Mouse (Mus musculus): ENCODE data around the gene Prc1.

The Prc1 gene

GRCm38 (mm10) chr7:80339371-80339770 lies 45.1 kb downstream of the Prc1 start:
- peak; percentile 65 for DNase-seq

- peak; percentile 98 for DNase-seq
These were observed 45.8 kb downstream of the Prc1 start for GRCm38 (mm10) chr7:80339793-80340628.

- peak; percentile 78 for DNase-seq
These were observed 46.5 kb downstream of the Prc1 start, which contains the start of gene Unc45a for GRCm38 (mm10) chr7:80340793-80341192. Gene Unc45a (minus strand): TSS chr7:80341005.

GRCm38 (mm10) chr7:80341793-80342192 lies 47.5 kb downstream of the Prc1 start:
- DNase-seq = no peak

- DNase-seq = peak; percentile 92
These were observed 48.6 kb downstream of the Prc1 start, which contains the start of gene Hddc3 for GRCm38 (mm10) chr7:80342858-80343257. Gene Hddc3 (plus strand): TSS chr7:80343104.

- peak; percentile 60 for DNase-seq
These were observed 49.2 kb downstream of the Prc1 start for GRCm38 (mm10) chr7:80343270-80344018.

- no peak for DNase-seq
These were observed 51.9 kb downstream of the Prc1 start for GRCm38 (mm10) chr7:80346173-80346572.

- DNase-seq = no peak
These were observed 52.6 kb downstream of the Prc1 start for GRCm38 (mm10) chr7:80346830-80347229.

- DNase-seq = no peak
These were observed 53.7 kb downstream of the Prc1 start for GRCm38 (mm10) chr7:80347670-80348586.

GRCm38 (mm10) chr7:80350808-80351207 lies 56.6 kb downstream of the Prc1 start:
- no peak for DNase-seq

- DNase-seq = no peak
These were observed 58.7 kb downstream of the Prc1 start for GRCm38 (mm10) chr7:80352920-80353319.

GRCm38 (mm10) chr7:80356351-80356750 lies 62.1 kb downstream of the Prc1 start:
- DNase-seq = peak; percentile 63

- DNase-seq = no peak
These were observed 62.9 kb downstream of the Prc1 start for GRCm38 (mm10) chr7:80357156-80357555.

- no peak for DNase-seq
These were observed 63.8 kb downstream of the Prc1 start for GRCm38 (mm10) chr7:80358039-80358438.

GRCm38 (mm10) chr7:80360435-80360834 lies 66.2 kb downstream of the Prc1 start:
- no peak for DNase-seq

GRCm38 (mm10) chr7:80365759-80366158 lies 71.5 kb downstream of the Prc1 start:
- no peak for DNase-seq

Data from cerebellum, adult 11-12 months (tissue).